Mouse (Mus musculus): ENCODE results near the gene R3hdm2. TPM values are rescaled to one million over a fixed set of nuclear protein-coding genes. Genes with fewer than 3 reads are reported as not detected.
A peak's percentile ranks its signal among the peaks of the same experiment; 100 is the strongest.

R3hdm2 gene
- total RNA-seq, 2 experiments from 2014 or later, result 157 to 164 TPM

DNA sequence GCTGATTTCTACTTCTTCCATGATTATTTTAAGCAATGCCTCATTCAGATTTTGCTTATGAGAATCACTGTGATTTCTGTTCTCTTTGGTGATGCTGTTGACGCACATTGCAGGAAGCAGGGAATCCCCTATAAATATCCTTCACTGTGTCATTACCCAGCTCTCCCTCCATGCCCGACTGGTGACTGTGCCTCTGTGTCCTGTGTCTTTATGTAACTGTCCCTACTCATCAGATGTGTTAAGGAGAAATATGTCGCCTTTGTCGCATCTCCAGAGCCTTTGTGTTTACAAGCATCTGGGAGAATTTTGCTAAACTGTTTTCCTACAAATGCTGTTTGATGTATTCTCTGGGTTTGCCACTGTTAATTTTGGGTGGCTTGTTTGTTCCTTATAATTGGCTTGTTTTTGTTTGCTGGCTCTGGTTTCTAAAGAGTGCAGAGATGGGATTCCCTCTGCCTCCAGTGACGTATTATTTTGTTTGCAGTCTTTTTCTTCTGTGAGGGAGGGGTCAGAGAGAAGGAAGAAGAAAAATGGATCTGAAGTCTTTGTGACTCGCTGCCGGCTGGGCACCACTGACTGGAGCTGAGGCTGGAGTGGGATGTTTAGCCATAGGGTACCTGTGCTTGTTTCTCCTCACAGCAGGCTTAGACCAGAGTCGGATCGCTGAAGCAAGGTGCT is 40.7 kb downstream of the R3hdm2 start:
- DNase-seq (ENCODE audit: low spot score in 2 of 2), result no peak

DNA sequence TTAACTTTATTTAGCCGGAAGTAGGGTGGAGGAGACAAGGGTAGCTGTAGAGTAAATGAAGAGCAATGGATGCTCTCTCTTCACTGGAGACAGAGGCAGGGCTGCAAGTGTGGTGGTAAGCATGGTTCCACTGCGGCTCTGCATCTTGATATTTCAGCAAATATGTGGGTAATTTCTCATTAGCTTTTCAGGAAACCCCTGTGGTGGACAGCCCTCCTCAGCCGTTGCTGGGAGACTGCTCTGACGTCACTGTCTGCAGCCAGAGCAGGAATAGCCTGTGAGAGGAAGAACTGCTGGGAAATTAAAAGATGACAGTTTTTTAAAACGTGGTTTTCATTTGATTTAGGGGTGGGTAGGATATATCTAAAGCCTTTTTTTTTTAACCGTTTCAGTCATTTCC is 41.9 kb downstream of the R3hdm2 start:
- DNase-seq (ENCODE audit: low spot score in 2 of 2), result no peak

DNA sequence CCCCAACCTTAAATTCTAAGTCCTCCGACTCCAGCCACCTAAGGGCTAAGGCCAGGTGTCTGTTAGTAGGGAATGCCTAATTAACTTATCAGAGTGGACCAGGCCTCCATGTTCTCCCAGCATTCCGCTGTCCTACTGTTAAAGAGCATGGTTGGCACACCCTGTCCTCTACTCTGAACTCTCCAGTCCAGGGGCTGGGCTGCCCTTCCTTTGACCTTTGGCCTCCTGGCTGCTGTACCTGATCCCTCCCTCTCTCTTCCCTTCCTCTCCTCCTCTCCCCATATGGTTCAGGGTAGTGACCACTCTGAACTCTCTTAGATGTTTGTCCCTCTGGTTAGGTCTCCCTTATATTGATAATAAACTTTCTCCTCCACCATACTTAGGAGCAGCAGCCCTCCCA is 45.7 kb downstream of the R3hdm2 start:
- no peak for DNase-seq (ENCODE audit: low spot score in 2 of 2)

DNA sequence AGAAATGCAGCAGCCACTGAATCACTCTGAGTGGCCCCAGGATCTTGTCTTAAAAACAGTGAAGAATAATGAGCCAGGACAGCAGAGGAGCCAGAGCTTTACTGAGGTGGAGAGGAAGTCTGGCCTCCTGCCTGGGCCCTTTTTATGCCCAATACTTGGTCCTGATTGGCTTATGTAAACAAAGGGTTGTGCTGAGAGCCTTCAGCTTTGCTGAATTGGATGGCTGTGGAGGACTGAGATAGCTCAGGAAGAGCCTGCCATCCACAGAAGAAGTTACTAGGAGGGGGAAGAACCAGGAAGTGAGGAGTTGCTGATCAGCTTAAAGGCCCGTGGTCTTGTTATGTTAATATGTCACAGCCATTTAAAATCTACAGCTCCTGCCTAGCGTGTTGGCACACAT is 46.5 kb downstream of the R3hdm2 start:
- no peak for DNase-seq (ENCODE audit: low spot score in 2 of 2)

DNA sequence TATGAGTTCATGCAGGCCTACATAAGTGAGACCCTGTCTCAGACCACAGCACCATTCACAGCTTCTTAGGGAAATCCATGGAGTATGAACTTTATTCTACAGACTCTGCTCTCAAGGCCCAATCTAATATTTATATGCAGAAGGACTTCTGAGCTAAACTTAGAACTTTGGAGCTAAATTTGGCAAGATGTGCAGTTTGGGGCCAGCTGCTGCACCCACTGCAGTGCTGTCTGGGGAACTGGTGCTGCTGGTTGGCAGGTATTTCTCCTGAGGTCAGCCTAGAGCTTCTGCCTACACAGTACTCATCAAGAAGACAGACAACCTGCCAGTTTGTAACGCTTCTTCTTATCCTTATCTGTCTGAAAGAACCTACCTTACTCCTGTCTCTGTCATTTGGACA is 47.0 kb downstream of the R3hdm2 start:
- DNase-seq (ENCODE audit: low spot score in 2 of 2), result no peak

DNA sequence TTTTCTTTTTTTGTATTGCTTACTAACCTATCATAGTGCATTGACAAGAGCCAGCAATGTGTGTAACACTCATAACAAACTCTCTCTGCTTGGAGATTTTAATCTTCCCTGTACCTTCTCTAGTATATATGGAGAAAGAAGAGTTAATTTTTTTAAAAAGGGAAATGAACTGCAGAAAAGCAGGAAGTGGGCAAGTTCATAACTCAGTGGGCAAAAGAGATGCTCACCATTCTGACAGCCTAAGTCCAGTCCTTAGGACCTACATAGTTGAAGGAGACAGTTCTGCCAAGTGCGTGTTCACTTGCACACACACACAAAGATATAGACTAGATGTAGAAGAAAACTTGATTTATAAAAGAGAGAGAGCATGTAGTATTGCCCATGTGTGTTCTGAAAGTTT is 47.9 kb downstream of the R3hdm2 start:
- DNase-seq (ENCODE audit: low spot score in 2 of 2), result no peak

DNA sequence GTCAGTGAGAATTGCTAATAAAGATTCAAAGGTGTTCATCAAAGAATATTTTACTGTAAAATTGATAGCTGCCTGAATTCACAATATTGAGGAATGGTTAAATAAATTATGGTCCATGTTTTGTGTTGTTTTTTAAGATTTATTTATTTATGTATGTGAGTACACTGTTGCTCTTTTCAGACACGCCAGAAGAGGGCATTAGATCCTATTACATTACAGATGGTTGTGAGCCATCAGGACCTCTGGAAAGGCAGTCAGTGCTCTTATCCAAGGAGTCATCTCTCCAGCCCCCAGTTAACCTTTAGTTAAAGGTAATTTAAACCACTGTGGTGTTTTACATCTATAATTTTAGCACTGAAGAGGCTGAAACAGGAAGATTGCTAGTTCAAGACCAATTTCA is 49.4 kb downstream of the R3hdm2 start:
- DNase-seq (ENCODE audit: low spot score in 2 of 2), result no peak

DNA sequence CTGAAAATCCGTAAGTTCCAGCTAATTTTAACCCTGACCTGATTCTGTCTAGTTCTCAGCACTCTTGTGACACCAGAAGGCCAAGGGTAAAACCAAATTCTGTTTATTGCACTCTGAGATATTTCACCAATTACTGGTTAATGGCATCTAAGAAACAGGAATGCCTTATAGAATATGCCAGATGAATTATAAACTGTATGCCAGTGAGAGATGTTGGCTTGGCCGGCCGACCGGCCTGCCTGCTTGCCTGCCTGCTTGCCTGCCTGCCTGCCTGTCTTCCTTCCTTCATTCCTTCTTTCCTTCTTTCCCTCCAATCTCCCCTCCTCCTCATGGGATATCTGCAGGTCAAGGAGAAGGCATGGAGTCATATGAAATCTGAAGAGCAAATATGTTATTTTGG is 52.3 kb downstream of the R3hdm2 start:
- DNase-seq (ENCODE audit: low spot score in 2 of 2), result no peak

DNA sequence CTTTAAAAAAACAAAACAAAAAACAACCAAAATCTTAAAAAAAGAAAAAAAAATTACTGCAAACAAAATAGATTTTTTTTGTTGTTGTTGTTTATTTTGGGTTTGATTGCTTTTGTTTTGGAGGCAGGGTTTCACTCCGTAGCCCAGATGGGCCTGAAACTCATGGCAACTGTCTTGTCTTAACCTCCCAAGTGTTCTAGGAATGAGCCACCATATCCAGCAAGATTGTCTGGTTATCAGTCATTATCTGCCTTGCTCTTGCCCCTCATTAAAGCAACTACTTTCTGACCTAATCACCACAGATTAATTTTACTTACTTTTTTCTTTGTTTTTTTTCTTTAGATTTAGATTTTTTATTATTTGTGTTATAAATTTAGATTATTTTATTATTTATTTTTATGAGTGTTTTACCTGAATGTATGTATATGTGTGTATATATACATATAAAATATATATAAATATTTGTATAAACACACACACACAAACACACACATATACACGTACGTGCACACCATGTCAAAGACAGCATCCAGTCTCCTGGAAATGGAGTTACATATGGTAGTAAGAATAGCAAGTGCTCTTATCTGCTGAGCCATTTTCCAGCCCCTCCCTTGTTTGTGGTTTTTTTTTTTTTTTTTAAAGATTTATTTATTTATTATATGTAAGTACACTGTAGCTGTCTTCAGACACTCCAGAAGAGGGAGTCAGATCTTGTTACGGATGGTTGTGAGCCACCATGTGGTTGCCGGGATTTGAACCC is 57.4 kb downstream of the R3hdm2 start:
- DNase-seq (ENCODE audit: low spot score in 2 of 2), result no peak

DNA sequence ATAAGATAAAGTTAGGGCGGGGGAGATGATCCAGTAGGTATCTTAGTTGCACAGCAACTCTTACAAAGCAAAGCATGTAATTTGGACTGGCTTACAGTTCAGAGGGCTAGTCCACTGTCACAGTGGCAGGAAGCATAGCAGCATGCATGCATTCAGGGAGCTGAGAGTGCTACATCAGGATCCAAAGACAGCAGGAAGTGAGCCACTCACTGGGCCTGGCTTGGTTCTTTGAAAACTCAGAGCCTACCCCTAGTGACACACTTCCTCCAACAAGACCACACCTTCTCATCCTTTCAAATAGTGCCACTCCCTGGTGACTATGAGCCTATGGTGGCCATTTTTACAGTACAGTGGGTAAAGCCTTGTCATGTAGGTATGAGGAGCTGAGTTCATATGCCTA is 73.6 kb downstream of the R3hdm2 start:
- no peak for DNase-seq (ENCODE audit: low spot score in 2 of 2)

DNA sequence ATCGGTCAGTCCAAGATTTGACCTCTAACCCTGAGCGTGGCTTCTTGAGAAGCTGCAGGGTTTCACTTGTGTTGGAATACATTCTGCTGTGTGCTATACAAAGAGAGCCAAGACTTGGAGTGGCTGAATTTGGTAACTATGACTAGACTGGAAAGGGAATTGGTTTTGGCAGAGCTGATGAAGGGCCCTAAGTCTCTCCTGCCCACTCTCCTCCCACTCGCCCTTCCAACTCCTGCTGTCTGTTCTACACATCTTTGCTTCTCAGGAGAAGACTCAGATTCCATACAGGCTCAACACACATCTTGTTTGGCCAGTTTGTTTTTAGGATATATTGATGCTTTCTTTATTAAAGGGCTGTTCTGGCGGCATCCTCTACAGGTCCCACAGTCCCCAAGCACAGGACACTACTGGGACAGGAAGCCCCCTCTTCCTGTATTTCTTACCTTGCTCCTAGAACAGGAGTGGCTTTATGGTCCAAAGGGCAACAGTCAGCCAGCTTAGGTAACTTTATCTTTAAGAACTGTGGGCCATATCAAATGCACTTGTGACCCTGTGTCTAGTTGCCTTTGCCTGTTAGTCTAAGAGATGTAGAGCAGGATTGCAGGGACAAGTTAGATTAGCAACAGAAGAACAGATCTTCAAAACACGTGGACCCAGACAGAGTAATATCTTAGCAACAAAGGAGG is 82.4 kb downstream of the R3hdm2 start:
- no peak for DNase-seq (ENCODE audit: low spot score in 2 of 2)

DNA sequence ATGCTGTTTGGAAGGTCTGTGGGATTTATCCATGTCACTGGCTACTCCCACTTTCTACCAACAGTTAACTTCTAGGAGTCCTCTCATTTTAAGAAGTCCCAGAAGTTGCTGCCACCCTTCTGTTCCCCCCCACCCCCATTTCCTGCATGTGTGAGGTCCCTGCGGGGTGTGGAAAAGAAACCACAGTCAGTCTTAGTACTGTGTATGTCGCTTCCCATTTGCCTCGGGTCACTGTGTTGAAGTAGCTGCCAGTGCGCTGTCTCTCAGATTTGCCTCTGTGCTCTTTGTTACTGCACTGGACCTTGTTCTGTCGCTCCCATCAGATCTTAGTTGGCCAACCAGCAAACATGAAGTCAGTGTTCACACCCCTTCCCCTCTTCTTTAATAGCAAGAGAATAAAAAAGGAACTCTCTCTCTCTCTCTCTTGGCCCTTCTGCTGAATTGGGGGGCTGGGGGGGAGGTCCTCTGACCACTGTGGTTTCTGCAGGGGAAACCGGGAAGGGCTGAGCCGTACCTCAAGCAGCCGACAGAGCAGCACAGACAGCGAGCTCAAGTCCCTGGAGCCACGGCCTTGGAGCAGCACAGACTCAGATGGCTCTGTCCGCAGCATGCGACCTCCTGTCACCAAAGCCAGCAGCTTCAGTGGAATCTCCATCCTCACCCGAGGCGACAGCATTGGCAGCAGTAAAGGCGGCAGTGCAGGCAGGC is 91.3 kb downstream of the R3hdm2 start:
- no peak for DNase-seq (ENCODE audit: low spot score in 2 of 2)

DNA sequence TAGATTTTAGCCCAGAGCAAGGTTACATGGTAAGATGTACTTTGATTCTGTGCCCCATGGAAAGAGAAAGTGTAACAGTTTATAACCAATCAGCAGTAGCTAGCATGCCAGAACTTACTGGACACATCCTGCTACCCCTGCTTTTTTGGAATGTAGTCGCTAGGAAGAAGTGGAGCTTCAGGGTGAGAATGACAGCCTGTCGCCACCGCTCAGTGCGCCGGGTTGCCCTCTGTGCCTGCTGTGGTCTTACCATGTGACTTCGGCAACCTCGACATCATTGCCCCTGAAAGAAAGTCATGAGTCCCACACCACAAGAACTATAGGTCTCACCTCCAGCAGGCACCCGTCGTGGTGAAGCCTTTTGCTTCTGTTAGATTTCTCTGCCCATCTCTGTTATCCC is 92.6 kb downstream of the R3hdm2 start:
- no peak for DNase-seq (ENCODE audit: low spot score in 2 of 2)

DNA sequence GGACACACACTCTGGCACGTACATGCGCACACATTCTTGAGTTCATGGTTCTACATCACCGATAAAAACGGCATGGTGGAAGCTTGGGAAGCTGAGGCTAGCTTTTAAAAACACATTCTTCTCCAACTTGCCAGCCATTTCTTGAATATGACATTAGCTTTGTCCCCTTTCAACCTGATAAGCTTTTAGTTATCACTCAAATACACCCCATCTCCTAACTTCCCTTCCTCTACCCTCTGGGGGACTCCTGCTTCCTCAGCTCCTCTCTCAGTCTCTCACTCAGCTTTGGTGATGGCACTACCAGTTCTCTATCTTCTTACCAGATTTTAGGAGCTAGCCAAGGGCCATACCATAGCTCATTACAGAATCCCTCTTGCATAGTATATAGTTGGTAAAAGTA is 95.0 kb downstream of the R3hdm2 start:
- no peak for DNase-seq (ENCODE audit: low spot score in 2 of 2)

DNA sequence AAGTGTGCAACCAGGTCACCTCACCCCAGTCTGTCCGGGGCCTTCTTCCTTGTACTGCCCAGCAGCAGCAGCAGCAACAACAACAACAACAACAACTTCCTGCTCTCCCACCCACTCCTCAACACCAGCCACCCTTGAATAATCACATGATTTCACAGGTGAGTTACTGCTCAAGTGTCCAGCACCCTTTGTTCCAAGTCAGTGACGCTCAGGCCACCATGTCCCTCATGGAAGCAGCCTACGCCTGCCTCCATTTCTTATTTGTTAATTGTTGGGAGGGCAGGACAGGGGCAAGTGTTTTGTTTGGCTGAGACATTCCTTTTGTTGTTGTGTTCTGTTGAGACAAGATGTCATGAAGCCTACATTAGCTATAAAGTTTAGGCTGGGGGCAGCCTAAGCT is 96.4 kb downstream of the R3hdm2 start:
- no peak for DNase-seq (ENCODE audit: low spot score in 2 of 2)

DNA sequence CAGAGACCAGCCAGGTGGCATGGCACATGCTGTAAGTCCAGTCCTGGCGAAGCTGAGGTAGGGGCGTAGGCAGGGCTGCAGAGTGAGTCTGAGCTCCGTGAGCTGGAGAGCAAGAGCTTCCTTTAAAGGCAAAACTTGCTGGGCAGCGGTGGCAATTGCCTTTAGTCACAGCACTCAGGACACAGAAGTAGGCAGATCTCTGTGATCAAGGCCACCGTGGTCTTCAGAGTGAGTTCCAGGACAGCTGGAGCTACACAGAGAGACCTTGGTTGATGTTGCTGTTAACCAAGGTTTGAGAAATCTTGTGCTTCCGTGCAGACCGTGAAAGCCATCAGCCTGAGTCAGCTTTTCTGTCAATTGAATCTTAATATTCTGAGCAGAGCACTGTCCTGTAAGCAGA is 97.2 kb downstream of the R3hdm2 start:
- no peak for DNase-seq (ENCODE audit: low spot score in 2 of 2)

DNA sequence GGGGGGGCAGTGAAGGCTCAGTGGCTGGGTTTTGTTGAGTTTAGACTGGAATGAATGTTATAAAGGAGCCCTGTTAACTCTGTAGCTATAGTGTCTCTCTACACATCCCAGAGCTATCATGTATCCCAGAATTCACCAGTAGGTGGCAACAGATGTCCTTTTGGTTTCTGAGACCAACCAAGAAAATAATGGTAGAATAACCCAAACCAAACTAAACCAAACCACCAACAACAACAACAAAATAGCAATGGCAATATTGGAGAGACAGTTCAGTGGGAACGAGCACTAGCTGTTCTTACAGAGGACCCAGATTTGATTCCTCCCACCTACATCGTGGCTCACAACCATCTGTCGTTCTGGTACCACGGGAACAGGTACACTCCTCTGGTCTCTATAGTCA is 99.0 kb downstream of the R3hdm2 start:
- no peak for DNase-seq (ENCODE audit: low spot score in 2 of 2)

DNA sequence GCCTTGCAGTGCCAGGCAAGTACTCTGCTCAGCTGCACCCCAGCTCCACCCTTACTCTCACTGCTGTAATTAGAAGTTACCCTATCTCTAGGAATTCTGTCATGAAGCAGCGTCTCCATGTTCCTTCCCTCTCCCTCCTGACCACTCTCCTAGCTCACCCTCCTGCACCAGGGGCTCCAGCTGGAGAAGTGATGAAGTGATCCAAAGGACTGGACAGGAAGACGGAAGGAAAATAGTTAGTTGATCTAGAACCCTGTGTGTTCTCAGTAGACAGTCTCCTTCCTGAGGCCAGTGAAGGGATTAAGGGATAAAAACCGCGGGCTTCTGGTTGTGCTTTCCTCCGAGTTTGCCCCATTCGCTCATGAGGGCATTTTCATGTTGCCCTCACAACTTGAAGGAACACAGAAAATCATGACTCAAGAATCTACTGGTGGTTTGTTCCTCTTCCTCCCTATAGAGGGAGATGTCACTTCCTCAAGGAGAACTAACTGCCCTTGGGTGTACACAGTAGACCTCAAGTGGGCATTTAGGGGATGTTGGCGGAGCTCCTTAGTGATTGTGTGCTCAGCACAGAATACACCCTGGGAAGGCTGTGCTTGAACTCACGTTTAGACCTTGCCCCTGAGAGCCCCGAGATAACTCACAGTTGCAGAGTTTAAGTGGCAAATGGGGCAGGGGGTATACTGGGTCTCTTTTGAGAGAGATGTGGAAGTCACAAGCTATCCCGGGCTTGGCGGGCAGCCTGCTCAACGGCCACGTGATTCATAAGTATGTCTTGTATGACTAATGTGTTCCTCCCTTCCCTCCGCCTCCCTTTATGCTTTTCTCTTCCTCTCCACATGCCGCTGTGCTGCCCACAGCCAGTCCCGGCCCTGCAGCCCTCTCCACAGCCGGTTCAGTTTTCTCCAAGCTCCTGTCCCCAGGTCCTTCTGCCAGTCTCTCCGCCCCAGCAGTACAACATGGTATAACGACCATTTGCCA is 101.0 kb downstream of the R3hdm2 start:
- DNase-seq (ENCODE audit: low spot score in 2 of 2), result peak in 1 of 2 experiments; percentile 38

DNA sequence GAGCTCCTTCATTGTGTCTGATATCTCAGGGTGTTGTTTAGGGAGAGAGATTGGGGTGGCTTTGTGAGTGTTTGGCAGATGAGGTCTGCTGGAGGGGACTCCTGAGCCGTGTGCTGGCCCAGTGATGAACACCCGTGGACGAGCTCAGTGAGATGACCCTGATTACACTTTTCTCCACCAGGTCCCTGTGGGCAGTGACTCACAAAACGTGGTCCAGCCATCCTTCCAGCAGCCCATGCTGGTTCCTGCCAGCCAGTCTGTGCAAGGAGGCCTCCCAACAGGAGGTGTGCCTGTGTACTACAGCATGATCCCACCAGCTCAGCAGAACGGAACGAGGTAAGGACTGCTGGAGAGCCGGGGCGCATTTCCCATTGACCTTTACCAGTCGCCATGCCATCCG is 105.1 kb downstream of the R3hdm2 start:
- no peak for DNase-seq (ENCODE audit: low spot score in 2 of 2)

DNA sequence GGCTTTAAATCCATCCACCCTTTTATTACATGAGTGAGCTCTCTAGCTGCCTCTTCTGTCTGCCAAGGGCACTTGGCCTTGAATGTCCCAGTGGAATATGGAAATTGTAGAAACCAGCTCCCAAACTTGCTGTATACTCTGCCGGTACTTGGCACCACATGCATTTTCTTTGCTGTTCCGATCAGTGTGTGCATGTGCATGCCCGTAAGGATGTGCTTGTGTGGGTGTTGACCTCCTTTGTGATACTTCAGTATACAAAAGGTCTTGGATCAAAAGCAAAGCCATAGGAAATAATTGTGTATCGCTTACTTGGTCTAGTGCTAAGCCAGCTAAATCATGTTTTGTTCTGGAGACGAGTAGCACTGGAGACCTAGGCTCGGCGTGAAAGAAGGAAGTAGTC is 108.7 kb downstream of the R3hdm2 start:
- no peak for DNase-seq (ENCODE audit: low spot score in 2 of 2)
